Comparison of ENCODE assay signal across 14 mouse cellular contexts in genomic region chr4:92064592-92064991, GRCm38 (mm10).
"Had no signal": no experiment of that assay in that cellular context is flagged by ENCODE, and none has a peak within 500 bp of the region (broad histone marks: within the 10 kb centered on the region; RNA-seq: fewer than 3 reads in every experiment).

No protein-coding gene starts in this region.

- H3K4me3 ChIP-seq: limb, embryonic 13.5 days; liver, embryonic 15.5 days; neural tube, embryonic 13.5 days had no signal

- H3K27ac ChIP-seq: kidney, postnatal 0 days; limb, embryonic 13.5 days; liver, embryonic 15.5 days; neural tube, embryonic 13.5 days had no signal

- H3K9ac ChIP-seq: limb, embryonic 13.5 days; liver, embryonic 15.5 days; neural tube, embryonic 13.5 days had no signal

- ATAC-seq: lung, postnatal 0 days had no signal

- DNase-seq: kidney, adult 9 months; kidney, postnatal 36 days; layer of hippocampus, adult 9-11 months; layer of hippocampus, postnatal 36 days; lung, adult 2 months; lung, postnatal 36 days; midbrain, embryonic 14.5 days; right cerebral cortex, postnatal 25 days; thymus, postnatal 4 days had no signal

- H3K4me1 ChIP-seq: limb, embryonic 13.5 days; liver, embryonic 15.5 days; neural tube, embryonic 13.5 days had no signal

- H3K4me2 ChIP-seq: limb, embryonic 13.5 days; liver, embryonic 15.5 days; neural tube, embryonic 13.5 days had no signal

- H3K36me3 ChIP-seq: limb, embryonic 13.5 days; liver, embryonic 15.5 days; neural tube, embryonic 13.5 days had no signal

- H3K9me3 ChIP-seq: limb, embryonic 13.5 days; liver, embryonic 15.5 days had no signal

- H3K27me3 ChIP-seq: limb, embryonic 13.5 days; liver, embryonic 15.5 days; neural tube, embryonic 13.5 days had no signal
